In genomic region chr3:94368631-94369030, GRCm38 (mm10) we compare ENCODE assay signal across 24 mouse cellular contexts. TPM values are rescaled to one million over a fixed set of nuclear protein-coding genes. Genes with fewer than 3 reads are reported as not detected.
"Had no signal": no experiment of that assay in that cellular context is flagged by ENCODE, and none has a peak within 500 bp of the region (broad histone marks: within the 10 kb centered on the region; RNA-seq: fewer than 3 reads in every experiment).

No protein-coding gene starts in this region.

- H3K9me3 ChIP-seq: kidney, embryonic 15.5 days; limb, embryonic 13.5 days; liver, embryonic 12.5 days; midbrain, embryonic 10.5 days; neural tube, embryonic 12.5 days had no signal

- H3K36me3 ChIP-seq: kidney, embryonic 15.5 days; limb, embryonic 13.5 days; liver, embryonic 12.5 days; midbrain, embryonic 10.5 days; neural tube, embryonic 12.5 days had no signal

- ATAC-seq: intestine, embryonic 16.5 days; liver, embryonic 12.5 days had no signal

- H3K4me3 ChIP-seq: kidney, embryonic 15.5 days; limb, embryonic 13.5 days; liver, embryonic 12.5 days; midbrain, embryonic 10.5 days; myocyte; neural tube, embryonic 12.5 days had no signal

- H3K27ac ChIP-seq: kidney, embryonic 15.5 days; limb, embryonic 13.5 days; liver, embryonic 12.5 days; midbrain, embryonic 10.5 days; neural tube, embryonic 12.5 days had no signal

- H3K9ac ChIP-seq: kidney, embryonic 15.5 days; limb, embryonic 13.5 days; liver, embryonic 12.5 days; lung, embryonic 14.5 days; neural tube, embryonic 12.5 days had no signal

- DNase-seq: kidney, adult 2 months; kidney, postnatal 14 days; left cerebral cortex, postnatal 4 days; lung, embryonic 14.5 days; lung, postnatal 10 days; lung, postnatal 4 days; midbrain, embryonic 14.5 days; spleen, adult 18-20 months had no signal

RNA-seq across cellular contexts. Expression of gene C2cd4d, which starts 6.4 kb away (rescaled TPM):
- total RNA-seq: megakaryocyte, adult 5-6 weeks; neutrophil, adult 5-6 weeks had no signal
- polyA plus RNA-seq: liver, embryonic 16.5 days; myocyte had no signal

RNA-seq across cellular contexts. Expression of gene Them5, which starts 26.7 kb away (rescaled TPM):
- total RNA-seq: layer of hippocampus, adult 8-10 months; layer of hippocampus, postnatal 14 days; left cerebral cortex, adult 18-20 months; left cerebral cortex, postnatal 10 days; left cerebral cortex, postnatal 4 days; megakaryocyte, adult 5-6 weeks; neutrophil, adult 5-6 weeks had no signal
- polyA plus RNA-seq: kidney, embryonic 15.5 days; large intestine, adult 2 months; liver, embryonic 12.5 days; liver, embryonic 16.5 days; midbrain, embryonic 10.5 days; midbrain, embryonic 14.5 days; myocyte; neural tube, embryonic 12.5 days had no signal

RNA-seq across cellular contexts. Expression of gene Lingo4, which starts 29.7 kb away (rescaled TPM):
- total RNA-seq: megakaryocyte, adult 5-6 weeks; neutrophil, adult 5-6 weeks had no signal
- polyA plus RNA-seq: myocyte; testis, adult 2 months had no signal
